In genomic region chr2:18053951-18054530, GRCm38 (mm10) we compare ENCODE assay signal across 9 mouse cellular contexts. TPM values are rescaled to one million over a fixed set of nuclear protein-coding genes. Genes with fewer than 3 reads are reported as not detected.
DNase-seq lines count a peak whose midpoint lies in the region; ATAC-seq and TF ChIP-seq lines count a peak whose summit lies in the region.
"Had no signal": no experiment of that assay in that cellular context is flagged by ENCODE, and none has a peak within 500 bp of the region (broad histone marks: within the 10 kb centered on the region; RNA-seq: fewer than 3 reads in every experiment).

No protein-coding gene starts in this region.

- peak overlapping the region; percentile 94 for H3K4me2 ChIP-seq in intestine, embryonic 14.5 days (ENCODE audit: low read length)
- no peak overlapping the region for H3K4me2 ChIP-seq in intestine, postnatal 0 days (replicated peaks; ENCODE audit: low read depth)
- H3K4me2 ChIP-seq in midbrain, postnatal 0 days (ENCODE audit: low read depth, low read length, poor library complexity, severe bottlenecking): no peak overlapping the region

- no peaks in the 10 kb centered on the region for H3K27me3 ChIP-seq in intestine, embryonic 14.5 days (replicated peaks; ENCODE audit: control insufficient read depth, insufficient read depth, low read length)
- H3K27me3 ChIP-seq in intestine, postnatal 0 days (replicated peaks; ENCODE audit: control insufficient read depth, insufficient read depth, low read length): no peaks in the 10 kb centered on the region
- H3K27me3 ChIP-seq in kidney, adult 2 months (replicated peaks; ENCODE audit: control insufficient read depth, insufficient read depth, low read length): no peaks in the 10 kb centered on the region
- H3K27me3 ChIP-seq in midbrain, postnatal 0 days (ENCODE audit: insufficient read depth, low read length): no peaks in the 10 kb centered on the region

- no peak for TF ChIP-seq CTCF in intestine, postnatal 0 days (IDR thresholded peaks at IDR 0.05; ENCODE audit: low read depth)
- no peak for TF ChIP-seq CTCF in kidney, adult 2 months (conservative IDR thresholded peaks at IDR 0.05; ENCODE audit: insufficient read depth, insufficient read length, low read depth, low read length)
- no peak for TF ChIP-seq CTCF in midbrain, postnatal 0 days (IDR thresholded peaks at IDR 0.05)

- peak overlapping the region; percentile 54; the same call in 1 of the 2 replicates for H3K27ac ChIP-seq in intestine, embryonic 14.5 days (ENCODE audit: low read depth)
- H3K27ac ChIP-seq in intestine, postnatal 0 days (ENCODE audit: low read depth, low read length): no peak overlapping the region
- no peak overlapping the region for H3K27ac ChIP-seq in kidney, adult 2 months (ENCODE audit: insufficient read depth, low read depth, low read length)
- no peak overlapping the region for H3K27ac ChIP-seq in midbrain, postnatal 0 days (ENCODE audit: low read depth, low read length)

- no peaks in the 10 kb centered on the region for H3K36me3 ChIP-seq in intestine, embryonic 14.5 days (ENCODE audit: control insufficient read depth, insufficient read depth, low read length)
- no peaks in the 10 kb centered on the region for H3K36me3 ChIP-seq in intestine, postnatal 0 days (ENCODE audit: control insufficient read depth, insufficient read depth)
- no peaks in the 10 kb centered on the region for H3K36me3 ChIP-seq in kidney, adult 2 months (ENCODE audit: control insufficient read depth, insufficient read depth, low read length)
- H3K36me3 ChIP-seq in midbrain, postnatal 0 days (ENCODE audit: insufficient read depth, low read length): no peaks in the 10 kb centered on the region

- H3K4me1 ChIP-seq in intestine, embryonic 14.5 days (replicated peaks; ENCODE audit: control insufficient read depth, insufficient read depth, low read length): peaks cover 51% of the 10 kb centered on the region
- peaks cover 9% of the 10 kb centered on the region; the same call in 1 of the 2 replicates for H3K4me1 ChIP-seq in intestine, postnatal 0 days (replicated peaks; ENCODE audit: control insufficient read depth, insufficient read depth, low read length)
- peaks cover 13% of the 10 kb centered on the region; the same call in 1 of the 2 replicates for H3K4me1 ChIP-seq in kidney, adult 2 months (ENCODE audit: control insufficient read depth, insufficient read depth, low read length)
- peaks cover 8% of the 10 kb centered on the region; the same call in 1 of the 2 replicates for H3K4me1 ChIP-seq in midbrain, postnatal 0 days (ENCODE audit: insufficient read depth, low read length)

- 19% methylated on average over 2 of the region's 2 CpGs for WGBS in intestine, embryonic 14.5 days
- WGBS in intestine, postnatal 0 days: 51% methylated on average over 2 of the region's 2 CpGs
- WGBS in kidney, adult 2 months: 77% methylated on average over 2 of the region's 2 CpGs
- 55% methylated on average over 2 of the region's 2 CpGs for WGBS in midbrain, postnatal 0 days

- no peak for TF ChIP-seq POLR2A in kidney, adult 2 months (IDR thresholded peaks at IDR 0.05; ENCODE audit: low read depth, low read length)

- no peak overlapping the region for H3K9ac ChIP-seq in intestine, embryonic 14.5 days (ENCODE audit: low read length)
- H3K9ac ChIP-seq in intestine, postnatal 0 days (ENCODE audit: low read depth, low read length): no peak overlapping the region
- H3K9ac ChIP-seq in midbrain, postnatal 0 days (replicated peaks; ENCODE audit: low read length, poor library complexity, severe bottlenecking): no peak overlapping the region

- DNase-seq in intestine, embryonic 14.5 days (ENCODE audit: low spot score): no peak
- peak; percentile 91 for DNase-seq in adrenal gland, postnatal 14 days
- DNase-seq in heart, adult 11 months: peak; percentile 98
- peak; percentile 71 for DNase-seq in kidney, adult 2 months
- peak; percentile 81 for DNase-seq in midbrain, postnatal 0 days (ENCODE audit: low spot score)
- DNase-seq in spleen, postnatal 36 days (ENCODE audit: low spot score in 2 of 2): no peak
- no peak for DNase-seq in cerebellum, adult 18-20 months

- no peaks in the 10 kb centered on the region for H3K9me3 ChIP-seq in intestine, embryonic 14.5 days (ENCODE audit: control insufficient read depth, low read length)
- no peaks in the 10 kb centered on the region for H3K9me3 ChIP-seq in intestine, postnatal 0 days (ENCODE audit: control insufficient read depth)
- H3K9me3 ChIP-seq in midbrain, postnatal 0 days (ENCODE audit: low read length): no peaks in the 10 kb centered on the region

- no peak for ATAC-seq in intestine, embryonic 14.5 days (replicated peaks; ENCODE audit: low FRiP score, low TSS enrichment, low read depth)
- no peak for ATAC-seq in intestine, postnatal 0 days
- no peak for ATAC-seq in midbrain, postnatal 0 days (ENCODE audit: low FRiP score)

- no peak overlapping the region for H3K4me3 ChIP-seq in intestine, embryonic 14.5 days (ENCODE audit: low read depth, low read length)
- H3K4me3 ChIP-seq in intestine, postnatal 0 days (ENCODE audit: low read depth, low read length): no peak overlapping the region
- H3K4me3 ChIP-seq in kidney, adult 2 months (ENCODE audit: insufficient read depth, low read depth, low read length): no peak overlapping the region
- H3K4me3 ChIP-seq in midbrain, postnatal 0 days (ENCODE audit: low read depth, low read length): no peak overlapping the region

RNA-seq across cellular contexts. Expression of gene Mllt10, which starts 1.0 kb away (rescaled TPM):
- 36.4 and 40.2 TPM in 2 replicates for polyA plus RNA-seq in intestine, embryonic 14.5 days (2014; fragmentation: Nextera tagmentation; extraction: Ambion mirVana)
- polyA plus RNA-seq in intestine, postnatal 0 days (2015; fragmentation: Nextera tagmentation; extraction: Ambion mirVana): 22.6 and 30.1 TPM in 2 replicates
- total RNA-seq in adrenal gland, postnatal 14 days (2021): 39.1 and 56.4 TPM in 2 replicates
- polyA plus RNA-seq in kidney, adult 2 months (2012; rRNA removed): 29.3 and 32.7 TPM in 2 replicates
- 22.7 and 96.5 TPM in 2 replicates for total RNA-seq in midbrain, postnatal 0 days (2014; rRNA removed)
- 23.9 and 28.9 TPM in 2 replicates for polyA plus RNA-seq in midbrain, postnatal 0 days (2015; fragmentation: Nextera tagmentation; extraction: Ambion mirVana)

RNA-seq across cellular contexts. Expression of gene Skida1, which starts 5.2 kb away (rescaled TPM):
- polyA plus RNA-seq in intestine, embryonic 14.5 days (2014; fragmentation: Nextera tagmentation; extraction: Ambion mirVana): 3.3 and 3.8 TPM in 2 replicates
- 0.95 and 1.2 TPM in 2 replicates for polyA plus RNA-seq in intestine, postnatal 0 days (2015; fragmentation: Nextera tagmentation; extraction: Ambion mirVana)
- total RNA-seq in adrenal gland, postnatal 14 days (2021): 4.5 and 4.8 TPM in 2 replicates
- 2.4 and 3.7 TPM in 2 replicates for polyA plus RNA-seq in kidney, adult 2 months (2012; rRNA removed)
- 12.1 and 12.4 TPM in 2 replicates for total RNA-seq in midbrain, postnatal 0 days (2014; rRNA removed)
- 3.5 and 4.3 TPM in 2 replicates for polyA plus RNA-seq in midbrain, postnatal 0 days (2015; fragmentation: Nextera tagmentation; extraction: Ambion mirVana)

RNA-seq across cellular contexts. Expression of gene A930004D18Rik, which starts 16.5 kb away (rescaled TPM):
- 11.5 and 13.3 TPM in 2 replicates for polyA plus RNA-seq in intestine, embryonic 14.5 days (2014; fragmentation: Nextera tagmentation; extraction: Ambion mirVana)
- 6.3 and 6.8 TPM in 2 replicates for polyA plus RNA-seq in intestine, postnatal 0 days (2015; fragmentation: Nextera tagmentation; extraction: Ambion mirVana)
- total RNA-seq in adrenal gland, postnatal 14 days (2021): 1.7 and 1.8 TPM in 2 replicates
- polyA plus RNA-seq in kidney, adult 2 months (2012; rRNA removed): 1.7 and 2.8 TPM in 2 replicates
- total RNA-seq in midbrain, postnatal 0 days (2014; rRNA removed): 2.4 and 3.6 TPM in 2 replicates
- polyA plus RNA-seq in midbrain, postnatal 0 days (2015; fragmentation: Nextera tagmentation; extraction: Ambion mirVana): 9.7 and 10.3 TPM in 2 replicates

RNA-seq across cellular contexts. Expression of gene H2al2a, which starts 57.3 kb away (rescaled TPM):
- not detected in 2 replicates for polyA plus RNA-seq in intestine, embryonic 14.5 days (2014; fragmentation: Nextera tagmentation; extraction: Ambion mirVana)
- polyA plus RNA-seq in intestine, postnatal 0 days (2015; fragmentation: Nextera tagmentation; extraction: Ambion mirVana): not detected in 2 replicates
- total RNA-seq in adrenal gland, postnatal 14 days (2021): not detected in 2 replicates
- polyA plus RNA-seq in kidney, adult 2 months (2012; rRNA removed): 0.41 TPM in 1 of 2 replicates, not detected in the other
- not detected in 2 replicates for total RNA-seq in midbrain, postnatal 0 days (2014; rRNA removed)
- polyA plus RNA-seq in midbrain, postnatal 0 days (2015; fragmentation: Nextera tagmentation; extraction: Ambion mirVana): not detected in 2 replicates
- polyA plus RNA-seq: liver, embryonic 16.5 days had no signal

Comparison
In these comparisons a context has a peak if more than half of its experiments do, and no peak if none do; other contexts are left out.
1. DNase-seq: peak in adrenal gland, postnatal 14 days (single experiment), heart, adult 11 months (single experiment), kidney, adult 2 months (single experiment) and midbrain, postnatal 0 days (single experiment); none in intestine, embryonic 14.5 days (single experiment), spleen, postnatal 36 days (0 of 2) and cerebellum, adult 18-20 months (0 of 2).